Mouse (Mus musculus) neural tube, embryonic 12.5 days (tissue): ENCODE measurements around the gene Gphb5. TPM values are rescaled to one million over a fixed set of nuclear protein-coding genes. Genes with fewer than 3 reads are reported as not detected.

ENCODE experiments used
- ATAC-seq: fragments of 200-750 bp; cut with Nextera tagmentation; 2 replicates; pipeline ENCODE4 v1.8.0; 2017; ENCODE audit warnings: low read depth, mild to moderate bottlenecking, moderate TSS enrichment, moderate library complexity; ENCODE audit not compliant: low FRiP score
- H3K27ac ChIP-seq: fragments of 300-500 bp; sonication (generic); 2 replicates; pipeline ENCODE4 v1.5.1; 2016
- H3K27me3 ChIP-seq: fragments of 300-500 bp; sonication (generic); replicated peaks from 2 replicates; pipeline ENCODE4 v1.6.1; 2016; ENCODE audit warnings: mild to moderate bottlenecking
- H3K36me3 ChIP-seq: fragments of 300-500 bp; sonication (generic); 2 replicates; pipeline ENCODE4 v1.6.1; 2016; ENCODE audit warnings: mild to moderate bottlenecking
- H3K4me1 ChIP-seq: fragments of 300-500 bp; sonication (generic); 2 replicates; pipeline ENCODE4 v1.6.1; 2016
- H3K4me2 ChIP-seq: fragments of 300-500 bp; sonication (generic); replicated peaks from 2 replicates; pipeline ENCODE4 v1.6.1; 2016; ENCODE audit warnings: mild to moderate bottlenecking
- H3K4me3 ChIP-seq: fragments of 300-500 bp; sonication (generic); 2 replicates; pipeline ENCODE4 v1.5.1; 2016
- H3K9ac ChIP-seq: fragments of 300-500 bp; sonication (generic); 2 replicates; pipeline ENCODE4 v1.6.1; 2016; ENCODE audit warnings: mild to moderate bottlenecking
- H3K9me3 ChIP-seq: fragments of 300-500 bp; sonication (generic); 2 replicates; pipeline ENCODE4 v1.6.1; 2016; ENCODE audit warnings: mild to moderate bottlenecking
- WGBS: fragments of 180-500 bp; shearing (Covaris S2); methylation state at CpG from one replicate; pipeline ENCODE4 v1.1.7; 2016; 5-methylcytosine and 5-hydroxymethylcytosine counted together
- polyA plus RNA-seq: library from polyadenylated mRNA; unstranded; fragments of >200 nt; fragmentation: Nextera tagmentation; extraction: Ambion mirVana; gene quantifications from 2 replicates; pipeline ENCODE4 v1.2.1, GENCODE M21; 2016

Gene Gphb5
- polyA plus RNA-seq, 1 experiment from 2014 or later = not detected

GRCm38 (mm10) chr12:75388521-75388920 lies 28.1 kb downstream of the Gphb5 start:
- Histone ChIP-seq H3K4me2 (no peak overlapping the region), H3K27me3 (no peaks in the 10 kb centered on the region), H3K36me3 (no peaks in the 10 kb centered on the region), H3K9ac (no peak overlapping the region), H3K4me3 (no peak overlapping the region), H3K4me1 (no peaks in the 10 kb centered on the region), H3K27ac (no peak overlapping the region), H3K9me3 (no peaks in the 10 kb centered on the region)
- ATAC-seq = no peak
- 91% methylated on average over 9 of the region's 9 CpGs for WGBS

DNA sequence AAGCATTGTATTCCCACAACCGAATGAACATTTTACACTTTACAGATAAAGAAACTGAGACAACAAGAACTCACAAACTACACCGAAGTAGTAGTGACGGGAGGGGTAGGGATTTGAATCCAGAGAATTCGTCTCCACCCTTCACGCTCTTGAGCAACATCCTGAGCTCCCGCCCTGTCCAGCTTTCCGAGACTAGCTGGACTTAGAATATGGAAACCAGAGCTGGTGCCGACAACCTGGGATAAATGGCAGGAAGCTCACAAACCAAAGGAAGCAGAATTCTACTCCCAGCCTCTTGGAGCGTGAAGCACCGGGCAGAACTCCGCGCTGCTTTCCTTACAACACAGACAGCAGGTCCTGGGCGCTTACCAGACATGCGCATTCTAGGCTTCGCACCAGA lies 28.7 kb downstream of the Gphb5 start:
- H3K9ac ChIP-seq = no peak overlapping the region
- ATAC-seq = no peak
- WGBS = 94% methylated on average over 15 of the region's 15 CpGs

GRCm38 (mm10) chr12:75387156-75387555 lies 29.4 kb downstream of the Gphb5 start:
- no peaks in the 10 kb centered on the region for H3K9me3 ChIP-seq
- no peaks in the 10 kb centered on the region for H3K27me3 ChIP-seq
- no peak overlapping the region for H3K4me3 ChIP-seq
- no peak for ATAC-seq
- H3K9ac ChIP-seq = no peak overlapping the region
- H3K36me3 ChIP-seq = no peaks in the 10 kb centered on the region
- 84% methylated on average over 8 of the region's 8 CpGs for WGBS
- H3K27ac ChIP-seq = no peak overlapping the region
- no peak overlapping the region for H3K4me2 ChIP-seq
- no peaks in the 10 kb centered on the region for H3K4me1 ChIP-seq

More for the DNA sequence above, 28.7 kb downstream of the Gphb5 start:
- no peak overlapping the region for H3K27ac ChIP-seq
- no peaks in the 10 kb centered on the region for H3K36me3 ChIP-seq
- H3K4me2 ChIP-seq = no peak overlapping the region
- H3K27me3 ChIP-seq = no peaks in the 10 kb centered on the region
- no peaks in the 10 kb centered on the region for H3K4me1 ChIP-seq
- no peaks in the 10 kb centered on the region for H3K9me3 ChIP-seq
- H3K4me3 ChIP-seq = no peak overlapping the region

DNA sequence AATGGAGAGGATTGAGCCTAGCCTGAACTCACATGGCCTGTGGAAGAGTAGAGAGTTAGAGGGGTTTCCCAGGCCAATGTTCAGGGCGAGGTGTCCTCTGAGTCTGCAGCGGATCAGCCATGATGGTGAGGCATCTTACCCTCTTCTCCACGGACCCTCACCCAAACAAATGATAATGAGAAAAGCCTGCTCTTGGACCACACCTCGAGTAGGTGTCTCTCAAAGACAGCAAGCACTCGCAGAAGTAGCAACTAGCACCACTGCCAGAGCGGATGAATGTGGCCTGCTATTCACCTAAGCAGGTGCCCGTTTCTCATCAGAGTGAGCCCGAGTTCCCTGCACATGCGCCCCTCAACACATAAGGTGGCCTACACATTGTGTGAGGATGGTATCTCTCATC lies 29.9 kb downstream of the Gphb5 start:
- Histone ChIP-seq H3K4me2 (no peak overlapping the region), H3K9ac (no peak overlapping the region), H3K9me3 (no peaks in the 10 kb centered on the region), H3K36me3 (no peaks in the 10 kb centered on the region), H3K4me3 (no peak overlapping the region), H3K27me3 (no peaks in the 10 kb centered on the region), H3K27ac (no peak overlapping the region), H3K4me1 (no peaks in the 10 kb centered on the region)
- no peak for ATAC-seq
- 88% methylated on average over 9 of the region's 9 CpGs for WGBS

- ATAC-seq = no peak
- Histone ChIP-seq H3K4me3 (no peak overlapping the region), H3K9me3 (no peaks in the 10 kb centered on the region), H3K27ac (no peak overlapping the region), H3K9ac (no peak overlapping the region), H3K4me1 (no peaks in the 10 kb centered on the region), H3K4me2 (no peak overlapping the region), H3K27me3 (no peaks in the 10 kb centered on the region), H3K36me3 (no peaks in the 10 kb centered on the region)
- 91% methylated on average over 6 of the region's 6 CpGs for WGBS
Observed at GRCm38 (mm10) chr12:75376126-75376525, 40.5 kb downstream of the Gphb5 start.

DNA sequence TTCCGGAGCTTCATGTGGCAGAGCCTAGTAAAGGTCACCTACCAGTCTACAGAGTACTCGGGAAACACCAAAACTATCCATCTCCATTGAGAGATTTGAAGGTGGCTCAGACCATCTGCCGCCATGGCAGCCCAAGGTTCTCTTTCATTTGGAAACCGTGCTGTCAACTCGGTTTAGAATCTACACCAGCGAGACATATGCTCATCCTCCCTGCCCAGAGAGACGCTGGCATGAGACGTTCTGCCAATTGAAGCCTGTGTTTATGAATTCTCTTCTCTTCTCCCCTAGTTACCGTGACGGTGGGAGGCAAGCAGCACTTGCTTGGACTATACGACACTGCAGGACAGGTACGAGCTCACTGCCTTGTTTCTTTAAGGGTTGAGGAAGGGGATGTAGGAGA lies 41.5 kb downstream of the Gphb5 start:
- Histone ChIP-seq H3K27ac (no peak overlapping the region), H3K4me1 (no peaks in the 10 kb centered on the region), H3K9ac (no peak overlapping the region), H3K36me3 (no peaks in the 10 kb centered on the region), H3K4me3 (no peak overlapping the region), H3K27me3 (no peaks in the 10 kb centered on the region), H3K9me3 (no peaks in the 10 kb centered on the region), H3K4me2 (no peak overlapping the region)
- 85% methylated on average over 12 of the region's 12 CpGs for WGBS
- ATAC-seq = no peak

DNA sequence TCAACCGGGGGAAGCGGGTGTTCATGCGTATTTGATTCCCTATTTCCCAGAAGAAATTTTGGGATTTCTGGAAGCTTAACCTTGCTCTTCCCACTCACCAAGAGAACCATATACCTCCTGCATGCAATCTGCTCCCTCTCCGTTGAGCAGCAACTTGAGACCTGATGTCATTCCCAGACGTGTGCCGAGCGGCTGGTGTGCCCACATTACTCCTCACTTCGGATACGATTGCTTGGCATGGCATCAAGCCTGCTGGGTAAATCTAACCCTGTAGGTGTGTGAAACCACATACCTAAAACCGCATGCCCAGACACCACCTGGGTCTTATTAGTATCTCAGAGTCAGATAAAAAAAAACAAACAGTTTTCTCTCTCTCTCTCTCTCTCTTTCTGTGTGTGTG lies 42.1 kb downstream of the Gphb5 start:
- 92% methylated on average over 10 of the region's 10 CpGs for WGBS
- H3K4me3 ChIP-seq = no peak overlapping the region
- no peaks in the 10 kb centered on the region for H3K27me3 ChIP-seq
- H3K27ac ChIP-seq = no peak overlapping the region
- H3K9me3 ChIP-seq = no peaks in the 10 kb centered on the region
- H3K4me2 ChIP-seq = no peak overlapping the region
- H3K9ac ChIP-seq = no peak overlapping the region
- H3K36me3 ChIP-seq = no peaks in the 10 kb centered on the region
- H3K4me1 ChIP-seq = no peaks in the 10 kb centered on the region
- no peak for ATAC-seq

- H3K9me3 ChIP-seq = no peaks in the 10 kb centered on the region
- ATAC-seq = no peak
- no peaks in the 10 kb centered on the region for H3K36me3 ChIP-seq
- no peaks in the 10 kb centered on the region for H3K4me1 ChIP-seq
- no peak overlapping the region for H3K27ac ChIP-seq
- WGBS = 78% methylated on average over 2 of the region's 2 CpGs
- no peak overlapping the region for H3K4me2 ChIP-seq
- no peak overlapping the region for H3K4me3 ChIP-seq
- H3K27me3 ChIP-seq = no peaks in the 10 kb centered on the region
- no peak overlapping the region for H3K9ac ChIP-seq
Observed at GRCm38 (mm10) chr12:75369418-75369851, 47.1 kb downstream of the Gphb5 start.

DNA sequence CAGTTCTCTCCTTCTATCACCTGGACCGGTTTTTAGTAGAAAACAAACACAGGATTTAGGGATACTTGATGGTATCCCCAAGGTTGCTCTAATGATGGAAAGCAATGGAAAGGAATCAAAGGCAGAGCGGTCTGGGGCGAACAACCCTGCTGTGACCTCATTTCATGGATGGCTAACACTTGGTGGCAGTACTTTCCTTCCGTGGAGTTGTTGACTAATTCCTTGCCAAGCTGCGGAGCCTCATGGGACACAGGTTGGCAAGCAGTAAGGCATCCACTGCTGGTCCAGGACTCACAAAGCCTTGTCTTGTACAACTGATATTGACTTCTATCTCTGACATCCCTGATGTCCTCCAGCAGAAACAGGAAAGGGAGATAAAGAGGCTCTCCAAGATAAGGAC lies 48.1 kb downstream of the Gphb5 start:
- Histone ChIP-seq H3K4me3 (no peak overlapping the region), H3K36me3 (no peaks in the 10 kb centered on the region), H3K27me3 (no peaks in the 10 kb centered on the region), H3K9me3 (no peaks in the 10 kb centered on the region), H3K9ac (no peak overlapping the region), H3K27ac (no peak overlapping the region), H3K4me2 (no peak overlapping the region), H3K4me1 (no peaks in the 10 kb centered on the region)
- no peak for ATAC-seq
- 84% methylated on average over 5 of the region's 5 CpGs for WGBS

DNA sequence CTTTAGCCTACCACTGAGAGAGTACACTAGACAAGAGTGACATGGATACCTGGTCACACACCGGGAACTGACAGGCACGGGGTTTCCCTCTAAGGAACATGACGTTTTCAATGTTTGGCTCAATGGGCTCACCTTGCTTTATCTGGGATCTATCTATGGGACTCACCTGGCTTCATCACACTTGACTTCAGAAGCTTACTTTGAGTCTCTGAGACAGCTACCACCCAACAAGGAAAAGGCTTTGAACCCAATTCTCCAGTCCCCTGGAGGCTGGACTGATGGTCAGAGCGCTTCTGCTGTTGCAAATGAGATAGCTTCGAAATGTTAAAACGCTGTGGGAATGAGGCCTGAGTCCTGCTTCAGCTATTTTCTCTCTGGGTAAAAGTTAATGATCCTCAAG lies 49.2 kb downstream of the Gphb5 start:
- no peak overlapping the region for H3K4me2 ChIP-seq
- H3K27me3 ChIP-seq = no peaks in the 10 kb centered on the region
- no peak for ATAC-seq
- H3K4me3 ChIP-seq = no peak overlapping the region
- H3K4me1 ChIP-seq = no peaks in the 10 kb centered on the region
- H3K9ac ChIP-seq = no peak overlapping the region
- 91% methylated on average over 6 of the region's 6 CpGs for WGBS
- no peak overlapping the region for H3K27ac ChIP-seq
- no peaks in the 10 kb centered on the region for H3K36me3 ChIP-seq
- no peaks in the 10 kb centered on the region for H3K9me3 ChIP-seq

GRCm38 (mm10) chr12:75365621-75366124 lies 50.9 kb downstream of the Gphb5 start:
- no peak for ATAC-seq
- no peak overlapping the region for H3K4me3 ChIP-seq
- no peaks in the 10 kb centered on the region for H3K4me1 ChIP-seq
- H3K36me3 ChIP-seq = no peaks in the 10 kb centered on the region
- H3K27me3 ChIP-seq = no peaks in the 10 kb centered on the region
- WGBS = 91% methylated on average over 14 of the region's 14 CpGs
- no peaks in the 10 kb centered on the region for H3K9me3 ChIP-seq
- no peak overlapping the region for H3K27ac ChIP-seq
- no peak overlapping the region for H3K4me2 ChIP-seq
- H3K9ac ChIP-seq = no peak overlapping the region

DNA sequence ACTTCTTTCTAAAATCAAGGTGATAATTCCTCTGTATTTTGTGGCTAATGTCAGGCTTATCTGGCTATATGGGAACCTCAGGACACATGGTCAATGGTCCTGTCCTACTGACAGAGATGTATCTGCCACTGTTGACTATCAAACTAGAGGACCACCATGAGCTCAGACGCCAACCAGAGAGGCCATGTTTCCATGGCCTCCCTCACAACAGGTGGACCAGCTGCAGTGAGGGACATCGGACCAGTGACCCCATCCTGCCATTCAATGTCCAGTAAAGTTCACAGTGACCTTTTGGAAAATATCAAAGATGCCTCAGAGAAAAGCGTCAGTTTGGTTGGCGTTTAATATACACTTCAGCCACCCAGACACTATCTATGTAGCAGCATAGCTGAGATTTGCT lies 52.2 kb downstream of the Gphb5 start:
- no peaks in the 10 kb centered on the region for H3K9me3 ChIP-seq
- H3K4me1 ChIP-seq = no peaks in the 10 kb centered on the region
- H3K36me3 ChIP-seq = no peaks in the 10 kb centered on the region
- WGBS = 96% methylated on average over 4 of the region's 4 CpGs
- H3K4me3 ChIP-seq = no peak overlapping the region
- no peak overlapping the region for H3K9ac ChIP-seq
- no peak overlapping the region for H3K27ac ChIP-seq
- no peak for ATAC-seq
- no peaks in the 10 kb centered on the region for H3K27me3 ChIP-seq
- no peak overlapping the region for H3K4me2 ChIP-seq

GRCm38 (mm10) chr12:75362456-75362855 lies 54.1 kb downstream of the Gphb5 start:
- Histone ChIP-seq H3K4me2 (no peak overlapping the region), H3K27me3 (no peaks in the 10 kb centered on the region), H3K27ac (no peak overlapping the region), H3K4me3 (no peak overlapping the region), H3K4me1 (no peaks in the 10 kb centered on the region), H3K9me3 (no peaks in the 10 kb centered on the region), H3K9ac (no peak overlapping the region), H3K36me3 (no peaks in the 10 kb centered on the region)
- ATAC-seq = no peak
- 87% methylated on average over 16 of the region's 16 CpGs for WGBS
